Mouse (Mus musculus) monocyte, adult 2 months (primary cell): Measurements from ENCODE around the gene Srprb.

Source experiments
- DNase-seq, 2 experiments: peaks; one replicate each; pipeline ENCODE4 v3.0.0; 2022; ENCODE audit warnings: low spot score in 2 of 2, low read depth in 1 of 2

The Srprb gene

DNA sequence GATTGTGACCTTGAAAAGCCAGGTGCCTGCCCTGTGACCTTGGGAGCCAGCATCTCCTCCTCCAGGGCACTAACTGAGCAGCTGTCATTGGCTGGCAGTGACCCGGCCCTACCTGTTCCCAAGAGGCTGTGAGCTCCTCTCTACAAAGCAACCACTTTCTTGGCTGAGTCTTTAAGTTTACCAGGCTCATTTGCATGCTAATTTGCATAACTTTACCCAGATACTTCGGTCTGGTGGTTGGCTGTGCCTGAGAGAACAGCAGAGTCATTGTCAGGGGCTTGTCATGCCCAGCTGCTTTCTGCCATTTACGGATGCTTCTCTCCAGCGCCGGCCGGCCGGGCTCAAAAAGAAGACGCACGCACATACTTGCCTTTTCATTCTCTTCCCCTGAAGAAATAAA lies 55.2 kb downstream of the Srprb start:
- DNase-seq, result no peak

DNA sequence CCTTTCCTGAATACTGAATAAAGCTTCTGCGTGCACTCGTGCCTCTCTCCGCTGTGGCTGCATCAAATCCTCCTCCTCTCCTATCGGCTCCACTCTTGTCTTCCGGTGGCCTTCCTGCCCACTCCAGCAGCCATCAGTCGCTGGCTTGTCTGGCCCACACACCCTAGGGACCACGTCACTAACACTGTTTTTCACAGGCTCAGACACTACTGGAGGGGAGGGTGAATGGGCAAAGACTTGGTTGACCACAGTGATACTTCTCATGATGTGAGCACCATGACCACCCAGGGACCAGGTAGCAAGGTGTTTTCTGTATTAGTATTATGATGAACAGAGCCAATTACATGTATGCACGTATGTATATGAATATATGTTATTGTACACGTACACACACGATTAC lies 55.7 kb downstream of the Srprb start:
- DNase-seq, result no peak

GRCm38 (mm10) chr9:103145351-103145750 lies 56.6 kb downstream of the Srprb start:
- DNase-seq, result no peak

DNA sequence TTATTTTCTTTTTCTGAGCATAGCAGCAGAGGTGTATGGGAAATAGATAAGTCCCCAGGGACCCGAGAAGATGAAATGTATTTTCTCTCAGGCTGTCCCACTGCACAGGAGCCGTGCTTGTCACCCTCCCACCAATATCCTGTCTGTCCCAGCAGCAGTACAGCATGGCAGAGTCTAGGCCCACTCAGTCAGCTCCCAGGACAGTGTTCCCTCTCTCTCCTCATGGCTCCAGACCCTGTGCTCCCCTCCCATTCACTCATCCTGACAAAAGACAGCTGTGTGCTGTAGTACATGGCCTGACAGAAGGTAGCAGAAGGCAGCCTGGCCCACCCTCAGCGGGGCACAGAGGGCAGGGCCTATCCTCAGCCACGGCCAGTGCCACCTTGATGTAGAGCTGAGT lies 58.1 kb downstream of the Srprb start:
- DNase-seq, result no peak

GRCm38 (mm10) chr9:103141266-103141665 lies 60.7 kb downstream of the Srprb start:
- DNase-seq, result no peak

DNA sequence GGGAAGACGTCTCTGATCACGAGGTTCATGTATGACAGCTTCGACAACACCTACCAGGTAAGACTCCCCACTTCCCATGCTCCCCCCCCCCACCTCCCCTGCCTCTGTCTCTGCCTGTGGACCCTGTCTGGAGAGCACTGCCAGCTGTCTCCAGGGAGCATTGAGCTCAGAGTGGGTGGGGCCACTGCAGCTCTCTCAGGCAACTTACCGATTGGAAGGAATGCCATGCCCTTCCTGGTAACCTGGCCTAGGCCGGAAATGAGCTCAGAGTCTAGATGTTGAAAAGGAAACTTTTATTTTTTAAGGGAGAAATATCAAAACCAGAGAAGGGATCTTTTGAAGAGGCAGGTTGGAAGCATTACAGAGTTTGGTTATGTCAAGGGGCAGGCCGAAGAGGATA lies 61.6 kb downstream of the Srprb start:
- DNase-seq, result no peak

DNA sequence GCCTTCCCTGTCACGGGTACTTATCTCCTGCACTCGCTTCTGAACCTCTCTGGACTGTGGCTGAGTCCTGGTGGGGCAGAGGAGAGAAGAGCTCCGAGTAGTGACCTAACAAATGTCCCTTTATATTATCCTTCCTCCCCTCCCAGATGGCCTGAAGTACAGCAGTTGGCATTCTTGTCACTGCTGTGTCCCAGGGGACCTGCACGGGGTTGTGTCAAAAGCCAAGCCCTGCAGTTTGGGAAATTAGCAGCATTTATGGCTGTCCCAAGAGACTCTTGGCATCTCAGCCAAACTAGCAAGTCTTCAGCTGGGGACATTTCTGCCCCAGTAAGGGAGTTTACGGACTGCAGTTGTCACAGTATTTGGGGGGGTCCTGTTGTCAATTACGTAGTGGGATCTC lies 62.5 kb downstream of the Srprb start:
- DNase-seq, result no peak
